Mouse (Mus musculus) layer of hippocampus, adult 2 months (tissue): Measurements from ENCODE around the gene Olfr672. TPM values are rescaled to one million over a fixed set of nuclear protein-coding genes. Genes with fewer than 3 reads are reported as not detected.
"Not testable (repeated sequence)": the region's sequence is repeated elsewhere in the genome, so short reads cannot be mapped to it uniquely, and the experiment has no call there.

ENCODE experiments used
- DNase-seq, 2 experiments: peaks; one replicate each; pipeline ENCODE4 v3.0.0; 2022; ENCODE audit warnings: low spot score in 2 of 2
- H3K27ac ChIP-seq: fragments of 200-600 bp; 2 replicates; pipeline ENCODE4 v1.8.1; 2022
- H3K4me3 ChIP-seq: fragments of 200-600 bp; 2 replicates; pipeline ENCODE4 v1.8.1; 2022; ENCODE audit warnings: mild to moderate bottlenecking
- CTCF ChIP-seq: fragments of 200-600 bp; conservative IDR thresholded peaks from 2 replicates; pipeline ENCODE4 v1.8.1; 2022; ENCODE audit warnings: antibody characterized with exemption, mild to moderate bottlenecking, moderate library complexity
- long read RNA-seq, 2 experiments: library from polyadenylated mRNA; stranded (forward); transcript quantifications; one replicate each; pipeline ENCODE4 v2.0.0; 2021; ENCODE audit warnings: borderline mapping rate in 2 of 2
- total RNA-seq, 2 experiments: library from RNA; stranded (reverse); gene quantifications; 2 replicates each; pipeline ENCODE4 v1.2.3; 2021

Gene Olfr672
- not detected for total RNA-seq
- long read RNA-seq, experiment 1, result 0 reads
- long read RNA-seq, experiment 2, result 0 reads

GRCm38 (mm10) chr7:105001929-105002328, at the start of gene Olfr672:
Gene Olfr672 (minus strand): TSS chr7:105002029.
- H3K27ac ChIP-seq, result no peak within 1 kb of the TSS
- no peak within 1 kb of the TSS for H3K4me3 ChIP-seq
- no peak for TF ChIP-seq CTCF
- no peak for DNase-seq

- not testable (repeated sequence) for DNase-seq, H3K27ac ChIP-seq, H3K4me3 ChIP-seq
- 0 out of 2 replicates have a peak, but pooled peaks have one; percentile 8 for TF ChIP-seq CTCF
Measured at GRCm38 (mm10) chr7:105033836-105034235, 32.0 kb upstream of the Olfr672 start.

GRCm38 (mm10) chr7:105032398-105032797, 30.6 kb upstream of the Olfr672 start, which contains the start of gene Olfr676:
Gene Olfr676 (plus strand): TSS chr7:105032698.
- H3K27ac ChIP-seq, result no peak within 1 kb of the TSS
- TF ChIP-seq CTCF, result no peak

GRCm38 (mm10) chr7:105028360-105028759, 26.5 kb upstream of the Olfr672 start, which contains the start of gene Olfr675:
Gene Olfr675 (minus strand): TSS chr7:105028460.
- Histone ChIP-seq H3K4me3 (no peak within 1 kb of the TSS), H3K27ac (no peak within 1 kb of the TSS)
- TF ChIP-seq CTCF, result no peak
- DNase-seq, result no peak

More at GRCm38 (mm10) chr7:105032398-105032797, 30.6 kb upstream of the Olfr672 start, which contains the start of gene Olfr676:
- DNase-seq, result no peak
- no peak within 1 kb of the TSS for H3K4me3 ChIP-seq

- Histone ChIP-seq H3K27ac (no peak overlapping the region), H3K4me3 (no peak overlapping the region)
- DNase-seq, result no peak
- TF ChIP-seq CTCF, result peak; percentile 40
Measured at GRCm38 (mm10) chr7:105022530-105022929, 20.7 kb upstream of the Olfr672 start.

GRCm38 (mm10) chr7:104979026-104979425, 22.8 kb downstream of the Olfr672 start, which contains the start of gene Olfr671:
Gene Olfr671 (minus strand): TSS chr7:104979126.
- Histone ChIP-seq H3K27ac (no peak within 1 kb of the TSS), H3K4me3 (no peak within 1 kb of the TSS)
- no peak for DNase-seq
- no peak for TF ChIP-seq CTCF

GRCm38 (mm10) chr7:104972507-104972906, 29.3 kb downstream of the Olfr672 start:
- H3K27ac ChIP-seq, DNase-seq, H3K4me3 ChIP-seq: not testable (repeated sequence)

- no peak for DNase-seq
- Histone ChIP-seq H3K4me3 (no peak within 1 kb of the TSS), H3K27ac (no peak within 1 kb of the TSS)
- TF ChIP-seq CTCF, result no peak
Measured at GRCm38 (mm10) chr7:104962520-104962919, 39.3 kb downstream of the Olfr672 start, which contains the start of gene Olfr670. Gene Olfr670 (minus strand): TSS chr7:104962620.

- H3K4me3 ChIP-seq, H3K27ac ChIP-seq, DNase-seq: not testable (repeated sequence)
Measured at GRCm38 (mm10) chr7:104950234-104950633, 51.6 kb downstream of the Olfr672 start.

Other genes with a start within 250 kb of the Olfr672 start
- gene Usp17le, start 224.6 kb downstream of the Olfr672 start, total RNA-seq, result not detected
- gene Usp17lb, start 159.4 kb downstream of the Olfr672 start, total RNA-seq, result not detected
- gene Usp17la, start 145.0 kb downstream of the Olfr672 start, total RNA-seq, result not detected
- not detected for gene Olfr665, start 124.0 kb downstream of the Olfr672 start, total RNA-seq
- not detected for gene Olfr666, start 106.1 kb downstream of the Olfr672 start, total RNA-seq
- not detected for gene Olfr667, start 80.5 kb downstream of the Olfr672 start, total RNA-seq
- not detected for gene Olfr668, start 74.0 kb downstream of the Olfr672 start, total RNA-seq
- not detected for gene Olfr669, start 67.8 kb downstream of the Olfr672 start, total RNA-seq
- gene Olfr670, start 39.4 kb downstream of the Olfr672 start, total RNA-seq, result not detected
- gene Olfr671, start 22.9 kb downstream of the Olfr672 start, total RNA-seq, result not detected
- gene Olfr675, start 26.4 kb upstream of the Olfr672 start, total RNA-seq, result not detected
- gene Olfr676, start 30.7 kb upstream of the Olfr672 start, total RNA-seq, result not detected
- not detected for gene Olfr677, start 49.3 kb upstream of the Olfr672 start, total RNA-seq
- not detected for gene Olfr678, start 62.4 kb upstream of the Olfr672 start, total RNA-seq
- gene Olfr679, start 79.2 kb upstream of the Olfr672 start, total RNA-seq, result not detected
- gene Olfr680-ps1, start 90.8 kb upstream of the Olfr672 start, total RNA-seq, result not detected
- gene Olfr681, start 114.8 kb upstream of the Olfr672 start, total RNA-seq, result not detected
- gene Olfr683, start 145.0 kb upstream of the Olfr672 start, total RNA-seq, result under 1 TPM in 1 of 2 experiments, not detected in 1; 0.25 TPM
- not detected for gene Olfr684, start 161.6 kb upstream of the Olfr672 start, total RNA-seq
- not detected for gene Olfr685, start 184.0 kb upstream of the Olfr672 start, total RNA-seq
- not detected for gene Olfr686, start 205.5 kb upstream of the Olfr672 start, total RNA-seq